Mouse (Mus musculus): ENCODE measurements around the gene Gm10974.

Gene Gm10974

DNA sequence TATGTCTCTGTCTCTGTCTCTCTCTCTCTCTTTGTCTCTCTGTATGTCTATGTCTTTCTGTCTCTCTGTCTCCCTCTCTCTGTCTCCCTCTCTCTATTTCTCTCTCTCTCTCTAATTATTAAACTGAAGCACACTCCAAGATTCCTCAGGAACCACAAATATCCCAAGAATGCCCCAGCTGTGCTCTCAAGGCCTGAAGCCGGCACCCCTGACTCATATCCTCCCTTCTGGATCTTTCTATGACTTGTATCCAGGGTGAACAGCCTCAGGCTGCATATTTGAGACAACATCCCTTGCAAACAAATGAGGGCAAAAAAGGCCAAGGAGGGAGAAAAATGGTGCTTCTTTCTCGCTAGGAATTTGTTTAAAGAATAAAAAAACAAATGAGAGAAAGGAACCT lies at the start of gene Gm10974:
Gm10974 (plus strand) TSS at position 2 of the 400 bp plus-strand sequence.
- DNase-seq (ENCODE audit: low spot score): no peak

GRCm38 (mm10) chr7:66318147-66318546 lies 47.6 kb upstream of the Gm10974 start:
- DNase-seq (ENCODE audit: low spot score): no peak

- DNase-seq (ENCODE audit: low spot score): no peak
Measured at GRCm38 (mm10) chr7:66320996-66321395, 44.7 kb upstream of the Gm10974 start.

DNA sequence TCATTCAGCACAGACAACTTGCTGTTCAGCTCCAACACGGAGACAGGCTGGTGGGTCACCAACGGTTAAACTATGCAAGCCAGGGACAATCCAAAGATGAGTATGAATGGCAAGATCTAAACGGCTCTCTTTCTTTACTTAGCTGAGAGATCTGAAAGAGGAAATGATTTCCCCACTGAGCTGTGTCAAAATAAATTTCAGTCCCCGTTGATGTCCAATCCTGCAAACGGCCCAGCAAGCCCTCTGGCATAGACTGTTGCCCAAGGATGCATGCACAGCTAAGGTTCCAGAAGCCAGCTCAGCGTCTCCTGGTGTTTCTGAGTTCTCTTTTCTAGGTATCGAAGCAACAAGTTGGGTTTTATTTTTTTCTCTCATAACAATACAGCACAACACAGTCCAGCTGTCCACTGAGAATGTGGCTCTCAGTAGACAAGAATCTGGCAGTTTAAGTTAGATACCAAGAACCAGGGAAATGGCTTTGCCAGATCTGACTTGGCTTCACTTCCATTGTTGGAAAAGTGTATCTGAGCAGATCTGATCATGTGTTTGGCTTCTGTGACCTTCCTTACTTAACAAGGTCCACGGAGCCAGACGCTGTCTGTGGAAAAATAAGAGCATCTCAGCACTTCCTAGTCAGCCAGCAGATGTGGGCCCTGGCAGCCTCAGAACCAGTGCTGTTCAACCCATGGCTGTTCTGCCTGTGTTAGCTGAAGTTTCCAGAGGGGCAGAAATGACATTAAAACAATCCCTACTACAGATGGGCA lies 42.3 kb upstream of the Gm10974 start:
- DNase-seq (ENCODE audit: low spot score): no peak

GRCm38 (mm10) chr7:66325419-66326053 lies 40.2 kb upstream of the Gm10974 start:
- DNase-seq (ENCODE audit: low spot score): no peak

- no peak for DNase-seq (ENCODE audit: low spot score)
Measured at GRCm38 (mm10) chr7:66327516-66327915, 38.2 kb upstream of the Gm10974 start.

- DNase-seq (ENCODE audit: low spot score): no peak
Measured at GRCm38 (mm10) chr7:66330610-66331009, 35.1 kb upstream of the Gm10974 start.

DNA sequence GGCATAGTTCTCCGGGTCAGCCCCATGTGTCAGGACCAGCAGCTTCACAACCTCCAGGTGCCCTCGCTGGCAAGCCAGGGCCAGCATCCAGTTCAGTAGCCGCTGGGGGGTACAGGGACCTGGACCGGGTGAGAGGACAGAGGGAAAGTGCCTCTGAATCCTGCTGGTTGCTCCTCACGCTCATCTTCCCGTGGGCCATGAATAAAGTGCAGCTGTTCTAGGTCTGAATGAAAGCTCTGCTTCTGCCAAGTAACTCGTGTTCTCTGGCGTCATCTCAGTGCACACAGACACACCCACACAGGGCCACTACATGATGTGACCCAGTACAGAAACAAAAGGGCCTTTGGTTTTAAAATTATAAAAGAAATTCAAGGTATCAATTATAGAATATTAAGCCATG lies 33.4 kb upstream of the Gm10974 start:
- no peak for DNase-seq (ENCODE audit: low spot score)

DNA sequence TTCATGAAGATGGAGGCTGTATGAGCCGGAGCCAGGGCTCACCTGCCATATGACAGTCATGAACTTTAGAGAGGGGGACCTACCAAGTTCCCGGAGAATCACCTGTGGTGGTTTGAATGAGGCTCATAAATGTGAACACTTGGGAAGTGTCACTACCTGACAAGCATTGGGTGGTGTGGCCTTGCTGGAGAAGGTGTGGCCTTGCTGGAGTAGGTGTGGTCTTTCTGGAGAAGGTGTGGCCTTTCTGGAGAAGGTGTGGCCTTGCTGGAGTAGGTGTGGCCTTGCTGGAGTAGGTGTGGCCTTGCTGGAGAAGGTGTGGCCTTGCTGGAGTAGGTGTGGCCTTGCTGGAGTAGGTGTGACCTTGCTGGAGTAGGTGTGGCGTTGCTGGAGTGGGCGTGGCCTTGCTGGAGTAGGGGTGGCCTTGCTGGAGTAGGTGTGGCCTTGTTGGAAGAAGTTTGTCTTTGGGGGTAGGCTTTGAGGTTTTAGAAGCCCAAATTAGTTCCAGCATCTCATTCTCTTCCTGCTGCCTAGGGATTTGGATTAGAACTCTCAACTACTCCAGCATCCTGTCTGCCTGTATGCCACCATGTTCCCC lies 31.7 kb upstream of the Gm10974 start:
- no peak for DNase-seq (ENCODE audit: low spot score)

GRCm38 (mm10) chr7:66336955-66337354 lies 28.8 kb upstream of the Gm10974 start:
- DNase-seq (ENCODE audit: low spot score): no peak

- no peak for DNase-seq (ENCODE audit: low spot score)
Measured at GRCm38 (mm10) chr7:66339625-66340024, 26.1 kb upstream of the Gm10974 start.

GRCm38 (mm10) chr7:66340044-66340443 lies 25.7 kb upstream of the Gm10974 start:
- no peak for DNase-seq (ENCODE audit: low spot score)

GRCm38 (mm10) chr7:66342323-66342722 lies 23.4 kb upstream of the Gm10974 start:
- DNase-seq (ENCODE audit: low spot score): peak; percentile 15

GRCm38 (mm10) chr7:66342831-66343230 lies 22.9 kb upstream of the Gm10974 start:
- no peak for DNase-seq (ENCODE audit: low spot score)

GRCm38 (mm10) chr7:66343307-66343706 lies 22.4 kb upstream of the Gm10974 start:
- no peak for DNase-seq (ENCODE audit: low spot score)

- DNase-seq (ENCODE audit: low spot score): no peak
Measured at GRCm38 (mm10) chr7:66346959-66347663, 18.6 kb upstream of the Gm10974 start.

- no peak for DNase-seq (ENCODE audit: low spot score)
Measured at GRCm38 (mm10) chr7:66348588-66348987, 17.1 kb upstream of the Gm10974 start.

DNA sequence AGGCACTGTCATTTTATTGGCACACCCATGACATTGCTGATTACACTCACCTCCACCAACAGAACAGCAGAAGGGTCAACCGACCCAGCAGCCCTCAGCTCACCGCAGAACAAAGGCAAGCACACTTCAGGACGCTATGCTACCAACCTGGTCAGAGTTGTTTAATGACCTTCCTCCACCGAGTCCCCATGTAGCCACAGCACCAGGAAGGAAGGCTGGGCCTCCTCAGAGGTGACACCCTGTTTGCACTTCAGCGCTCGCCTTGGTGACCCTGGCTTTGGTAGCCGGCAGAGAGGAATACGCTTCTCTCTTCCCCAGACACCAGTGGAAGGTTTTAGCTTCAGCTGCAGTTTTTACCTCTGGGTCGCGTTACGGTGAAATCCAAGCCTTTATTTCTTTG lies 16.0 kb upstream of the Gm10974 start:
- DNase-seq (ENCODE audit: low spot score): no peak

- no peak for DNase-seq (ENCODE audit: low spot score)
Measured at GRCm38 (mm10) chr7:66351074-66351473, 14.6 kb upstream of the Gm10974 start.

GRCm38 (mm10) chr7:66354911-66355310 lies 10.8 kb upstream of the Gm10974 start:
- DNase-seq (ENCODE audit: low spot score): no peak

DNA sequence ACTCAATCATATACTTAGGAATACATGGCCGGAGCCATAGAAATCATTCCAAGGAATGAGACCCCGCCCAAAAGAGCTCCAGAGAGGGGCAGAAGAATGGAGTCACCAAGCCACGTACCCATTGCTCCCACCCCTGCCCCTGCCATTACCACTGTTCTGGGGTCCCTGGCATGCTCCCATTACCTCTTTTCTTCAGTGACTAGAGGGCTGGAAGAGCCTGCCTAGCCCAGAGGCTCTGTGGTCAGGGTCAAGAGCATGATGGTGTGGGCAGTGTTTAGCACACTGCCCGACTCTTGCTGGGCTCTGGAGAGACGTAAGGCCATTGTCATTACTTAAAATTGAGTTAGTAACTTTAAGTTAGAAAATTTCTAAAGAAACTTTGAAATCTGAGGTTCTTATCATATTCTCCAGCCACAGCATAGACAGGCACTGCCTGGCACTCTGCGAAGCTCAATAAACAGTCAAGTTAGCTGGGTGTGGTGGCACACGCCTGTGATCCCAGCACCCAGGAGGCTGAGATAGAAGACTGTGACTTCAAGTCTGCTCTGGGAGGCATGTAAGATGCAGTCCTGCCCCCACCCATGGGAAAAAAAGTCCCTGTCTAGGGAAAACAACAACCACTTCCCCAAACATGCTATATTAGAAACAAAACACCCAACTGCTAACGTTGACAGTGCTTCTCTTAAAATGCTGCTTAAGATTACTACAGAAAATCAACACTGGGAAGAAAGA lies 9.7 kb upstream of the Gm10974 start:
- DNase-seq (ENCODE audit: low spot score): no peak

DNA sequence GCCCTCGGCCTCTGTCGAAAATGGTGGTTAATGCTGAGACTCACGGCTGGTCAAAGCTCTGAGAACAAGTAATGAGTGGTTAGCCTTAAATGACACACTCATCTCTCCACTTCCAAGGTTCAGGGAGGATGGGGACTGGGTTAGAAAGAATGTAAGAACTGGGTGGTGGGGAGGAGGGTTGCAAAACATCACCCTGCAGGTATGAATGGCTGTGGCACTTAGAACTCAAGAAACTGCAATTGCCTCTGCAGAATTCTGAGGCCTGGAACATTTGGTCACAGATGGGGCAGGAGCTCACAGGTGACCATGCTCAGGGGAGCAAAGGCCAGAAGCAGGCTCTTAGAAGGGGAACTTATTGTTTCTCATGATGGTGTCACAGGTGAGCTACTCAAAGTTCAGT lies 7.2 kb upstream of the Gm10974 start:
- no peak for DNase-seq (ENCODE audit: low spot score)

All from layer of hippocampus, adult 9-10 months (tissue).